Mouse (Mus musculus) Muller cell, postnatal 12 days (primary cell): ENCODE results near the gene Dock9.
A peak's percentile ranks its signal among the peaks of the same experiment; 100 is the strongest.

Experiments used
- DNase-seq: peaks from one replicate; pipeline ENCODE4 v3.0.0-alpha.2; 2015; ENCODE audit errors: inconsistent ontology term

The Dock9 gene

GRCm38 (mm10) chr14:121797457-121798410 lies at the start of gene Dock9:
Gene Dock9, minus strand, starts transcription at chr14:121797837.
- DNase-seq = peak; percentile 96

GRCm38 (mm10) chr14:121844486-121844885 lies 46.8 kb upstream of the Dock9 start:
- DNase-seq = no peak

GRCm38 (mm10) chr14:121840217-121840616 lies 42.6 kb upstream of the Dock9 start:
- no peak for DNase-seq

- DNase-seq = no peak
Measured at GRCm38 (mm10) chr14:121838161-121838560, 40.5 kb upstream of the Dock9 start.

GRCm38 (mm10) chr14:121833001-121833520 lies 35.4 kb upstream of the Dock9 start:
- no peak for DNase-seq

- DNase-seq = no peak
Measured at GRCm38 (mm10) chr14:121829816-121830442, 32.3 kb upstream of the Dock9 start.

- no peak for DNase-seq
Measured at GRCm38 (mm10) chr14:121827091-121827490, 29.5 kb upstream of the Dock9 start.

GRCm38 (mm10) chr14:121825521-121826445 lies 28.1 kb upstream of the Dock9 start:
- peak; percentile 41 for DNase-seq

GRCm38 (mm10) chr14:121824322-121825103 lies 26.9 kb upstream of the Dock9 start:
- DNase-seq = peak; percentile 88

- no peak for DNase-seq
Measured at GRCm38 (mm10) chr14:121822997-121823396, 25.4 kb upstream of the Dock9 start.

- DNase-seq = peak; percentile 17
Measured at GRCm38 (mm10) chr14:121822506-121822905, 24.9 kb upstream of the Dock9 start.

GRCm38 (mm10) chr14:121806791-121807190 lies 9.2 kb upstream of the Dock9 start:
- DNase-seq = no peak

GRCm38 (mm10) chr14:121806316-121806715 lies 8.7 kb upstream of the Dock9 start:
- DNase-seq = no peak

- DNase-seq = no peak
Measured at GRCm38 (mm10) chr14:121804461-121804860, 6.8 kb upstream of the Dock9 start.

GRCm38 (mm10) chr14:121800962-121801361 lies 3.3 kb upstream of the Dock9 start:
- DNase-seq = no peak

GRCm38 (mm10) chr14:121799112-121799511 lies 1.5 kb upstream of the Dock9 start:
- no peak for DNase-seq

- peak; percentile 90 for DNase-seq
Measured at GRCm38 (mm10) chr14:121798411-121798799, 768 bp upstream of the Dock9 start.

GRCm38 (mm10) chr14:121796571-121797456 lies 823 bp downstream of the Dock9 start:
- DNase-seq = no peak

- DNase-seq = no peak
Measured at GRCm38 (mm10) chr14:121795536-121795935, 2.1 kb downstream of the Dock9 start.

GRCm38 (mm10) chr14:121793639-121794038 lies 4.0 kb downstream of the Dock9 start:
- DNase-seq = no peak
